In genomic region chr2:145893756-145894155, GRCm38 (mm10) we compare ENCODE assay signal across 20 mouse cellular contexts. TPM values are rescaled to one million over a fixed set of nuclear protein-coding genes. Genes with fewer than 3 reads are reported as not detected.
"Had no signal": no experiment of that assay in that cellular context is flagged by ENCODE, and none has a peak within 500 bp of the region (broad histone marks: within the 10 kb centered on the region; RNA-seq: fewer than 3 reads in every experiment).

No protein-coding gene starts in this region.

- H3K4me3 ChIP-seq: neural tube, embryonic 13.5 days; neural tube, embryonic 15.5 days; stomach, embryonic 15.5 days had no signal

- H3K27ac ChIP-seq: neural tube, embryonic 13.5 days; neural tube, embryonic 15.5 days; stomach, embryonic 15.5 days; stomach, postnatal 0 days had no signal

- DNase-seq: retina, postnatal 1 day; right cerebral cortex, adult 18-20 months; right cerebral cortex, postnatal 14 days; right cerebral cortex, postnatal 25 days; right cerebral cortex, postnatal 4 days; spleen, adult 18-20 months; thymus, adult 18-20 months; thymus, adult 2 months; thymus, postnatal 14 days; thymus, postnatal 25 days; thymus, postnatal 36 days; thymus, postnatal 4 days had no signal

- H3K27me3 ChIP-seq: neural tube, embryonic 13.5 days; neural tube, embryonic 15.5 days; stomach, embryonic 15.5 days had no signal

- H3K4me2 ChIP-seq: neural tube, embryonic 13.5 days; neural tube, embryonic 15.5 days; stomach, embryonic 15.5 days had no signal

- H3K36me3 ChIP-seq: neural tube, embryonic 13.5 days; neural tube, embryonic 15.5 days; stomach, embryonic 15.5 days had no signal

- H3K9me3 ChIP-seq: neural tube, embryonic 13.5 days; neural tube, embryonic 15.5 days; stomach, embryonic 15.5 days had no signal

- H3K9ac ChIP-seq: neural tube, embryonic 13.5 days; neural tube, embryonic 15.5 days; stomach, embryonic 15.5 days had no signal

- H3K4me1 ChIP-seq: stomach, embryonic 15.5 days had no signal

RNA-seq across cellular contexts. Expression of gene Cfap61, which starts 40.8 kb away (rescaled TPM):
- total RNA-seq: neutrophil, adult 5-6 weeks had no signal
- polyA plus RNA-seq: small intestine, adult 2 months; stomach, embryonic 14.5 days; urinary bladder, adult 2 months had no signal
